Mouse (Mus musculus): ENCODE results near the gene Lag3. TPM values are rescaled to one million over a fixed set of nuclear protein-coding genes. Genes with fewer than 3 reads are reported as not detected.

The Lag3 gene
- 2.3 TPM for polyA plus RNA-seq (2014; fragmentation: Illumina TruSeq; extraction: RNeasy Lipid Tissue Mini Kit (QIAGEN cat#74804); ENCODE audit: low read depth, low replicate concordance)

DNA sequence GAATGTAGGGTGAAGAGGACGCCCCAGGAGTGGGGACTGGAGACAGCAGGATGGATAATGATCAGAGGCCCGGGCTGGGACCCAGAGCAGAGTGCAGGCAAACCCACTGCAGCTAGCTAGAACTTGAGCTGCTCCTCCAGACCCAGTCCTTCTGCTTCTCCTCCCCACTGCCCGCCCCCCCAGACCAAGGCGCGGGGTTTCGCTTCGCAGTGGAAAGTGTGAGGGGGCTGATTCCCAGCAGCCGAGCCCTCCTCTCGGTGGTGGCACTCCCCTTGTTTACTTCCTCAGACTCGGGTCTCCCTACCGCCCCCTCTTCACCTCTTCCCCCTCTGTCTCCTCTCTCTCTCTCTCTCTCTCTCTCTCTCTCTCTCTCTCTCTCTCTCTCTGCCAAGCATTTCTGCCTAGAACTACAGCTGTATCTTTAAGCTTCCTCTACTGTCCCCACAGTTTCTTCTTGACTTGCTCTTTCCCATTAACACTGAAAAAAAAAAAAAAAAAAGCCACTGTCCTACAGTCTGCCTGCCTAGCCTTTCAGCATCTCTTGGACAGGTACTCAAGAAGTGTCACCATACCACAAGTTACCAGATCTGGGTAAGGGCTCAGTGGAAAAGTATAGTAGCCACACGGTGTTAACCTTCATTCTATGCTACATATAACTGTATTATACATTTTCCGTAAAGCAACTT lies at the start of gene Lag3:
TSS of gene Lag3 (minus strand) at position 173 of the 686 bp plus-strand sequence.

DNA sequence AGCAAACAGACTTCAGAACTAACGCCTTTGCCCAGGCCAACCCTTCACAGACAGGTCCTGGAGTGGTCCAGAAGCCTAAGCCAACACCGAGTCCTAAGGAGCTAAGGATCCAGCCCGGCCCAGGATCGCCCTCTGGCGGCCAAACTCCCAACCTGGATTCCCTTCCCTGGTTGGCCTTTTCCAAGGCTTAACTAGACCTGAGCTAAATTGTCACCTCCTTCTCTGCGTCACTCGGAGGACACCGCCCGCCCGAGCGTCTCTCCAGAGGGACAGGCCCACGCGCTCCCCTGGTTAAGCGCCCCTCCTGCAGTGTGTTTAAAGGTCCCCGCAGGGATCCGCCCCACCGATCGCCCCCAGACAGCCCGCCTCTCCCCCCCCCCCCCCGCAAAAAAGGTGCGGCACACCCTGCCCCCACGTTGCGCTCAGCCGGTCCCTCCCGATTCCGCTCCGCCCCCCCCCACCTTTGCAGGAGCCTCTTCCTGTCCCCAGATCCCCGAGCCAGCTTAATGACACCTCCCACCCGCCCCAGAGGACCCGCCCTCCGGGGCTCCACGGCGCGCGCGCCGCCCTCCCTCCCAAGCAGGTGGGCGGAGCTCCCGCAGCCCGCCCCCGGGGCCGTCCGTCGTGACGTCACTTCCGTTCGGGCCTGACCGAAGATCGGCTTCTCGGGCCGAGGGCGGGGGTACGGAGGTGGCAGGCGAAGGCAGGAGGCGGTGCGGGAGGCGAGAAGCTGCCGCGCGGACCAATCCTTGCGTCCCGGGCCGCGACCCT lies 19.4 kb upstream of the Lag3 start, which contains the start of gene Mlf2:
TSS of gene Mlf2 (plus strand) at position 633 of the 771 bp plus-strand sequence.

DNA sequence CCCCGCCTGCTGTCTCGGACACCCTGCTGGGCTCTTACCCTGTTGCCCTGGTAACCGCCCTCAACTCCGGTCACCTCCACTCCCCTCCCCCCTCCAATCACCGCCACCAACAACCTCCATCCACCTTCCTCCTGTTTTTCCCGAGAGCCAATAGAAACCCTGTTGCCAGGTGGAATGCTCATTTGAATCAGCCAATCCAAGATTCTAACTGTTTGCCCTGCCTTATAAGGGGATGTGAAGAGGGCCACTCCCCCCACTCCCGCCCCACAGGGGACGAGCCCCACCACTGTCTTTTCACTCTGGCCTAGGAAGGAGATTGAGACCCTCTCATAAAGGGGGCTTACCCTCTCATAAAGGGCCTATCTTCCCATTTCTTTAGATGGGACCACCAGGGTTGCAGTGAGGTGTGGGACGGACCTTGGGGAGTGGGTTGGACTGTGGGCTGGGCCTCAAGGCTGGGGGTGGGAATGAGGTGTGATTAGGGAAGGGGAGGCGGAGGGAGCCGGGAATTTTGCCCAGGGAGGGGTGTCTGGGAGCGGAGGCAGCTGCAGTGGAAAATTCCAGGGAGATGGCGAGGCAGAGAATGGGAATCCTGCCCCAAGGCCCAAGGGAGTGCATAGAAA lies 8.3 kb upstream of the Lag3 start, which contains the start of gene Ptms:
TSS of gene Ptms (minus strand) at position 409 of the 623 bp plus-strand sequence.

DNA sequence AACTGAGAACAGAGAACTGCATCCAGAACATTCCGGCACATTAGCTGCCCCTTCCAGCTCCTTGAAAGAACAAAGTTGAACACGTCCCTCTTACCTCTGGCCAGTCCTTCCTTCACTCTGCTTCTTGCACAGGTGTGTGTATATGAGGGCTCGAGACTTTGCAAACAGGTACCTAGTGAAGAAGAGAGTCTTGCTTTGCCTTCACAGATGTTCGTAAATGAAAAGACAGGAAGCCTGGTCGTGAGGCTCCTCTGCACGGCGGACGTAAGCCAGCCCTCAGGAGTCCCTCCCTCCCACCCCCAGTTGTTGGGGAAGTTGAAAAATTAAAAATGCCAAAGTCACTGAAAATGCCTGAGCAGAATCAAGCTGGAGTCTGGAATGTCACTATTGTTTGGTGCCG lies 23.5 kb downstream of the Lag3 start, which contains the start of gene Cd4:
TSS of gene Cd4 (minus strand) at position 236 of the 400 bp plus-strand sequence.

DNA sequence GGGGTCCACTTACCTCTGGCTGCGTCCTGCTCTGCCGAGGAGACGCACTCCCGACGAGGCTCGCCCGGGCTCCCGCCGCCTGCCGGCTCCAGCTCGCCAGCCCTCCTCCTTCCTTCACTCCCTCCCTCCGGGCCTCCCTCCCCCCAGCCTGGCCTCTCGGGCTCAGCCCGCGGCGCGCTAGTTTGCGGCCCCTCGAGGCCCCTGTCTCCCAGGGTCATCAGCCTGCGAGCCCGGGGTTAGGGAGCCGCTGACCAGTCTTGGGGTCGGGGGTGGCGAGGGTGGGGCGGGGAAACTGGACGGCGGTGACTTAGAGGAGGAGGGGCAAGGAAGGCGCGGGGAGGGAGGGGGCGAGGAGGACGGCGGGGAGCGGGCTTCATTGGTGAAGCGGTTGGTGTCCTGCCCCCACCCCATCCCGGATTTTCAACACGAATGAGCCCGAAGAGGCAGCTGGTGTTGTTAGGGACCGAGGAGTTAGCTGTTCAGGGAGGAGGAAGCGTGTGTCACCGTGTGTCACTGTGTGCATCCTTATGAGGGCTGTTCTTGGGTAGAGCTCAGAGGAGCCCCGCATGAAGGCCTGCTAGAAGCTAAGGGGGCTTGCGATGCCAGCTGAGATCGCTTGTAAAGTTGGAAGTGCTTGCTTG lies 47.7 kb downstream of the Lag3 start, which contains the start of gene Gpr162:
TSS of gene Gpr162 (minus strand) at position 326 of the 641 bp plus-strand sequence.

GRCm38 (mm10) chr6:124856916-124857839 lies 54.3 kb downstream of the Lag3 start, which contains the start of gene P3h3:
Gene P3h3, minus strand, starts transcription at chr6:124857752.

Other genes with a start within 250 kb of the Lag3 start
- gene Lpcat3, start 248.7 kb downstream of the Lag3 start, polyA plus RNA-seq (2014; fragmentation: Illumina TruSeq; extraction: RNeasy Lipid Tissue Mini Kit (QIAGEN cat#74804); ENCODE audit: low read depth, low replicate concordance): 75.1 TPM
- 55.2 TPM for gene Emg1, start 199.5 kb downstream of the Lag3 start, polyA plus RNA-seq (2014; fragmentation: Illumina TruSeq; extraction: RNeasy Lipid Tissue Mini Kit (QIAGEN cat#74804); ENCODE audit: low read depth, low replicate concordance)
- gene Phb2, start 199.4 kb downstream of the Lag3 start, polyA plus RNA-seq (2014; fragmentation: Illumina TruSeq; extraction: RNeasy Lipid Tissue Mini Kit (QIAGEN cat#74804); ENCODE audit: low read depth, low replicate concordance): 129 TPM
- gene Ptpn6, start 173.0 kb downstream of the Lag3 start, polyA plus RNA-seq (2014; fragmentation: Illumina TruSeq; extraction: RNeasy Lipid Tissue Mini Kit (QIAGEN cat#74804); ENCODE audit: low read depth, low replicate concordance): 24.1 TPM
- gene Grcc10, start 170.3 kb downstream of the Lag3 start, polyA plus RNA-seq (2014; fragmentation: Illumina TruSeq; extraction: RNeasy Lipid Tissue Mini Kit (QIAGEN cat#74804); ENCODE audit: low read depth, low replicate concordance): 210 TPM
- not detected for gene Gm45234, start 155.7 kb downstream of the Lag3 start, polyA plus RNA-seq (2014; fragmentation: Illumina TruSeq; extraction: RNeasy Lipid Tissue Mini Kit (QIAGEN cat#74804); ENCODE audit: low read depth, low replicate concordance)
- 47.5 TPM for gene Atn1, start 155.2 kb downstream of the Lag3 start, polyA plus RNA-seq (2014; fragmentation: Illumina TruSeq; extraction: RNeasy Lipid Tissue Mini Kit (QIAGEN cat#74804); ENCODE audit: low read depth, low replicate concordance)
- 5.5 TPM for gene Eno2, start 142.0 kb downstream of the Lag3 start, polyA plus RNA-seq (2014; fragmentation: Illumina TruSeq; extraction: RNeasy Lipid Tissue Mini Kit (QIAGEN cat#74804); ENCODE audit: low read depth, low replicate concordance)
- 10.8 TPM for gene Lrrc23, start 132.0 kb downstream of the Lag3 start, polyA plus RNA-seq (2014; fragmentation: Illumina TruSeq; extraction: RNeasy Lipid Tissue Mini Kit (QIAGEN cat#74804); ENCODE audit: low read depth, low replicate concordance)
- gene Spsb2, start 103.0 kb downstream of the Lag3 start, polyA plus RNA-seq (2014; fragmentation: Illumina TruSeq; extraction: RNeasy Lipid Tissue Mini Kit (QIAGEN cat#74804); ENCODE audit: low read depth, low replicate concordance): 15.2 TPM
- gene Tpi1, start 97.4 kb downstream of the Lag3 start, polyA plus RNA-seq (2014; fragmentation: Illumina TruSeq; extraction: RNeasy Lipid Tissue Mini Kit (QIAGEN cat#74804); ENCODE audit: low read depth, low replicate concordance): 317 TPM
- 84.1 TPM for gene Usp5, start 82.2 kb downstream of the Lag3 start, polyA plus RNA-seq (2014; fragmentation: Illumina TruSeq; extraction: RNeasy Lipid Tissue Mini Kit (QIAGEN cat#74804); ENCODE audit: low read depth, low replicate concordance)
- gene Cdca3, start 82.2 kb downstream of the Lag3 start, polyA plus RNA-seq (2014; fragmentation: Illumina TruSeq; extraction: RNeasy Lipid Tissue Mini Kit (QIAGEN cat#74804); ENCODE audit: low read depth, low replicate concordance): 9.8 TPM
- gene Gnb3, start 71.4 kb downstream of the Lag3 start, polyA plus RNA-seq (2014; fragmentation: Illumina TruSeq; extraction: RNeasy Lipid Tissue Mini Kit (QIAGEN cat#74804); ENCODE audit: low read depth, low replicate concordance): not detected
- gene P3h3, start 54.0 kb downstream of the Lag3 start, polyA plus RNA-seq (2014; fragmentation: Illumina TruSeq; extraction: RNeasy Lipid Tissue Mini Kit (QIAGEN cat#74804); ENCODE audit: low read depth, low replicate concordance): 18.1 TPM
- gene Gpr162, start 47.7 kb downstream of the Lag3 start, polyA plus RNA-seq (2014; fragmentation: Illumina TruSeq; extraction: RNeasy Lipid Tissue Mini Kit (QIAGEN cat#74804); ENCODE audit: low read depth, low replicate concordance): 1.5 TPM
- gene Cd4, start 23.5 kb downstream of the Lag3 start, polyA plus RNA-seq (2014; fragmentation: Illumina TruSeq; extraction: RNeasy Lipid Tissue Mini Kit (QIAGEN cat#74804); ENCODE audit: low read depth, low replicate concordance): 1.8 TPM
- gene Ptms, start 8.4 kb upstream of the Lag3 start, polyA plus RNA-seq (2014; fragmentation: Illumina TruSeq; extraction: RNeasy Lipid Tissue Mini Kit (QIAGEN cat#74804); ENCODE audit: low read depth, low replicate concordance): 493 TPM
- 206 TPM for gene Mlf2, start 19.7 kb upstream of the Lag3 start, polyA plus RNA-seq (2014; fragmentation: Illumina TruSeq; extraction: RNeasy Lipid Tissue Mini Kit (QIAGEN cat#74804); ENCODE audit: low read depth, low replicate concordance)
- gene Cops7a, start 53.8 kb upstream of the Lag3 start, polyA plus RNA-seq (2014; fragmentation: Illumina TruSeq; extraction: RNeasy Lipid Tissue Mini Kit (QIAGEN cat#74804); ENCODE audit: low read depth, low replicate concordance): 105 TPM
- 2.8 TPM for gene Pianp, start 85.0 kb upstream of the Lag3 start, polyA plus RNA-seq (2014; fragmentation: Illumina TruSeq; extraction: RNeasy Lipid Tissue Mini Kit (QIAGEN cat#74804); ENCODE audit: low read depth, low replicate concordance)
- 34.8 TPM for gene Zfp384, start 97.4 kb upstream of the Lag3 start, polyA plus RNA-seq (2014; fragmentation: Illumina TruSeq; extraction: RNeasy Lipid Tissue Mini Kit (QIAGEN cat#74804); ENCODE audit: low read depth, low replicate concordance)
- gene Ing4, start 128.1 kb upstream of the Lag3 start, polyA plus RNA-seq (2014; fragmentation: Illumina TruSeq; extraction: RNeasy Lipid Tissue Mini Kit (QIAGEN cat#74804); ENCODE audit: low read depth, low replicate concordance): 58.4 TPM
- gene Acrbp, start 138.0 kb upstream of the Lag3 start, polyA plus RNA-seq (2014; fragmentation: Illumina TruSeq; extraction: RNeasy Lipid Tissue Mini Kit (QIAGEN cat#74804); ENCODE audit: low read depth, low replicate concordance): 28.7 TPM
- 2.3 TPM for gene Lpar5, start 156.2 kb upstream of the Lag3 start, polyA plus RNA-seq (2014; fragmentation: Illumina TruSeq; extraction: RNeasy Lipid Tissue Mini Kit (QIAGEN cat#74804); ENCODE audit: low read depth, low replicate concordance)
- gene Chd4, start 184.3 kb upstream of the Lag3 start, polyA plus RNA-seq (2014; fragmentation: Illumina TruSeq; extraction: RNeasy Lipid Tissue Mini Kit (QIAGEN cat#74804); ENCODE audit: low read depth, low replicate concordance): 128 TPM
- gene Nop2, start 220.2 kb upstream of the Lag3 start, polyA plus RNA-seq (2014; fragmentation: Illumina TruSeq; extraction: RNeasy Lipid Tissue Mini Kit (QIAGEN cat#74804); ENCODE audit: low read depth, low replicate concordance): 15.1 TPM
- gene Iffo1, start 233.5 kb upstream of the Lag3 start, polyA plus RNA-seq (2014; fragmentation: Illumina TruSeq; extraction: RNeasy Lipid Tissue Mini Kit (QIAGEN cat#74804); ENCODE audit: low read depth, low replicate concordance): 12.2 TPM